Mouse (Mus musculus): ENCODE data around the gene Arhgap22. TPM values are rescaled to one million over a fixed set of nuclear protein-coding genes. Genes with fewer than 3 reads are reported as not detected.

The Arhgap22 gene
- polyA plus RNA-seq, 1 experiment from 2014 or later: 4.9 TPM

GRCm38 (mm10) chr14:33364061-33364460 lies 150.2 kb downstream of the Arhgap22 start:
- Histone ChIP-seq H3K4me3 (no peak overlapping the region), H3K36me3 (replicated peaks) (no peaks in the 10 kb centered on the region), H3K4me1 (peaks cover 33% of the 10 kb centered on the region), H3K27me3 (replicated peaks; ENCODE audit: low read depth, poor library complexity, severe bottlenecking) (peaks cover 3% of the 10 kb centered on the region; the same call in 1 of the 2 replicates), H3K27ac (replicated peaks) (no peak overlapping the region), H3K9me3 (no peaks in the 10 kb centered on the region)
- no peak for DNase-seq (ENCODE audit: low spot score)
- WGBS: 86% methylated on average over 2 of the region's 2 CpGs

DNA sequence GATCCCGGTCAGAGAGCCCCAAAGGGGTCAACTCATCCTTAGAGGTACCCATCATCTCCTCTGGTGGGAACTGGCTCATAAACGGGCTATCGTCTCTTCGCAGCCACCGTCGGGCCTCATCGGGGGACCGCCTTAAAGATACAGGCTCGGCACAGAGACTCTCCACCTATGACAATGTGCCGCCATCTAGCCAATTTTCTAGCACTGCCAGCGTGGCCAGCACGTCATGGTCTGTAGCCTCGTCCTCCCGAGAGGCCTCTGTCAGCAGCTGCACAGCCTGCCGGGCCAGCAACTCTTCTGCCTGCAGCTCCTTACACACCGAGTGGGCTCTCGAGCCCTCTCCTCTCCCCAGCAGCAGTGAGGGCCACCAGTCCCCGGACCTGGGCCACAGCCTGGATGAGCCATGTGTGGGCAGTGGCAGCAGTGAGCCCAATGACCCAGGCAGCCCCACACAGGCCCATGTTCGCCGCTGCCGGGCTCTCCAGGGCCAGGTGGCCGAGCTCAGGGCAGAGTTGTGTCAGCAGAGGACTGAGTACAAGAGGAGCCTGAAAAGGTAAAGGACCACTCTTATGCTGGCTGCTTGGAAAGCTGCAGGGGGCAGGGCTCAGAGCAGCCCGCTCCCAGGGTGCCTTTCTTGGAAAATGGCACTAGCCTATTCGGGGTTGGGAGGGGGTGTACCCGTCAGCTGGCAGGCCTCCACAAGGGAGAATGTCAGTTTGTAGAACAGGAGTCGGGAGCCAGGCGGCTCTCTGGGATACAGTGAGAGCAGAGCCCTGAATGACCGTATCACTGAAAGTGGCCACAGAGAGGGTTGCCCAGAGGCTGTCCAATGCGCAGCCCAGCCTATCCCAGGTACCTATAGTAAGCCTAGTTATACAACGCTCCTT lies 153.3 kb downstream of the Arhgap22 start:
- DNase-seq (ENCODE audit: low spot score): peak; percentile 7
- WGBS: 83% methylated on average over 30 of the region's 30 CpGs
- no peaks in the 10 kb centered on the region for H3K9me3 ChIP-seq
- H3K36me3 ChIP-seq (replicated peaks): no peaks in the 10 kb centered on the region
- peaks cover 38% of the 10 kb centered on the region for H3K4me1 ChIP-seq
- H3K27ac ChIP-seq (replicated peaks): 0 out of 2 replicates have a peak overlapping the region, but pooled peaks have one; percentile 27
- peaks cover 1% of the 10 kb centered on the region; the same call in 1 of the 2 replicates for H3K27me3 ChIP-seq (replicated peaks; ENCODE audit: low read depth, poor library complexity, severe bottlenecking)
- H3K4me3 ChIP-seq: no peak overlapping the region

DNA sequence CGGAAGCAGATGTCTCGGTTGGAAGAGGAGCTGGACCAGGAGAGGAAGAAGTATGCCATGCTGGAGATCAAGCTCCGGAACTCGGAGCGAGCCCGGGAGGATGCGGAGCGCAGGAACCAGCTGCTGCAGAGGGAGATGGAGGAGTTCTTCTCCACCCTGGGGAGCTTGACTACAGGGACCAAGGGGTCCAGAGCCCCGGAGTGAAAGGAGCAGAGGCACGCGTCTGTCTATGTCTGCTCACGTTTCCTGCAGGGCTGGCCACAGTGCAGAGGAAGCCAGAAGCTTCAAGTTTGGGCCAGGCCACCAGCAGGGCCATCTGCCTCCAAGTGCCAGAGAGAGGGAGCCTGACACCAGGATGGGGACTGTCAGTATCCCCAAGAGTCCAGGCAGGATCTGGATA lies 155.5 kb downstream of the Arhgap22 start:
- Histone ChIP-seq H3K4me3 (no peak overlapping the region), H3K9me3 (no peaks in the 10 kb centered on the region), H3K27me3 (replicated peaks; ENCODE audit: low read depth, poor library complexity, severe bottlenecking) (no peaks in the 10 kb centered on the region), H3K27ac (replicated peaks) (no peak overlapping the region), H3K4me1 (peaks cover 24% of the 10 kb centered on the region), H3K36me3 (replicated peaks) (no peaks in the 10 kb centered on the region)
- WGBS: 80% methylated on average over 12 of the region's 12 CpGs
- DNase-seq (ENCODE audit: low spot score): no peak

DNA sequence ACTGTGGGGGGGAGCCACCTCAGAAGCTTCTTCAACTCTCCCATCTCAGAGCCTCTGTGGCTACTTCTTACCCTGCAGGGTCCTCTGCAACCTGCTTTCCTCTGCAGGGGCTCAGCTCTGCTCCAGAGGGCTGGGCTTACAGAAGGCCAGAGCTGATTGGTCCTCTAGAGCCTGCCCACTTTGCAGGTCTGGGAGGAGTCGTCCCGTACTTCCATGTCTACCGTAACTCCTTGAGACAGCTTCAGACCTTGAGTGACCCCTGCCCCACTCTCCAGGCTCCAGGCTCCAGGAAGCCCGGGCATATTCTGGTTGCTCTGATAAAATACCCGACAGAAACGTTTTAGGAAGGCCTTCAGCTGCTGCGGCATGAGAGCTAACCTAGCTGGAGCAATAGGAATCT lies 156.2 kb downstream of the Arhgap22 start:
- H3K4me1 ChIP-seq: peaks cover 24% of the 10 kb centered on the region
- WGBS: 16% methylated on average over 7 of the region's 7 CpGs
- H3K4me3 ChIP-seq: peak overlapping the region; percentile 31; the same call in 1 of the 2 replicates
- H3K36me3 ChIP-seq (replicated peaks): no peaks in the 10 kb centered on the region
- DNase-seq (ENCODE audit: low spot score): peak; percentile 54
- H3K27me3 ChIP-seq (replicated peaks; ENCODE audit: low read depth, poor library complexity, severe bottlenecking): no peaks in the 10 kb centered on the region
- H3K27ac ChIP-seq (replicated peaks): no peak overlapping the region
- no peaks in the 10 kb centered on the region for H3K9me3 ChIP-seq

DNA sequence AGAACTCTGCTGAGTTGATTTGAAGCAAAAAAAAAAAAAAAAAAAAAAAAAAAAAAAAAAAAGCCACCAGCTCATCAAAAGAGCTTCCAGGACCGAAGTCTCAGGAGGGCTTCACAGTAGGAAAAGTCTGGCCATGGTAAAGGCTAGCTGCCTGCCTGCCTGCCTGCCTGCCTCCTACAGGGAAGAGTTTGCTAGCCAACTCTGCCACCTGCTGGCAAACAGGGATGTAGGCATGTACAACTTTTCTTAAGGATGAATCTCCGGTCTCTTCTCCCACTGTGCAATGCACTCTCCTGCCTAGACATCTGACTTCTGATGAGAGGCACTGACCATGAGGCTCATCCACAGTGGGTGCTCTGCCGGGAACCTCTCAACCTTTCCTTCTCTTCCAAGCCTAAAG lies 157.4 kb downstream of the Arhgap22 start:
- no peaks in the 10 kb centered on the region for H3K9me3 ChIP-seq
- H3K4me3 ChIP-seq: no peak overlapping the region
- H3K27ac ChIP-seq (replicated peaks): no peak overlapping the region
- no peaks in the 10 kb centered on the region for H3K36me3 ChIP-seq (replicated peaks)
- peak; percentile 81 for DNase-seq (ENCODE audit: low spot score)
- H3K27me3 ChIP-seq (replicated peaks; ENCODE audit: low read depth, poor library complexity, severe bottlenecking): no peaks in the 10 kb centered on the region
- 19% methylated on average over 3 of the region's 3 CpGs for WGBS
- peaks cover 24% of the 10 kb centered on the region for H3K4me1 ChIP-seq

DNA sequence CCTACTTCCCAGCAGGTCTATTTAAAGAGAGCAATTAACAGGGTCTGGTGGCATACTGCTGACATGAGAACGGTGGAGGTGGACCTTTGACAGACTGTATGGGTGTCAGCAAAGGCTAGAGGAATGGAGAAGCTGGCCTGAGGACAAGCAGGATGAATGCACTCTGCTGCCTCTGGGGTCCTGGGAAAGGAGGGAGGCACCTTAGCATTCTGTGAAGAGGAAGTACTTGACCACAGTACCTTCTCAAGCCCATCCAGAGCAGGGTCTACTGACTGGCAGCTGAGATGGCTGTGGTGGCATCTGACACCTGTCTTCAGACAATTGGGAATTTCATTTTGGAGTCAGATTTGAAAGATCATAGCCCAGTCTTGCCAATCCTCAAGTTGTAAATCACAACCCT lies 159.4 kb downstream of the Arhgap22 start:
- Histone ChIP-seq H3K36me3 (replicated peaks) (peaks cover 8% of the 10 kb centered on the region), H3K9me3 (no peaks in the 10 kb centered on the region), H3K27me3 (replicated peaks; ENCODE audit: low read depth, poor library complexity, severe bottlenecking) (no peaks in the 10 kb centered on the region), H3K27ac (replicated peaks) (no peak overlapping the region), H3K4me3 (no peak overlapping the region), H3K4me1 (peaks cover 20% of the 10 kb centered on the region)
- DNase-seq (ENCODE audit: low spot score): no peak
- 63% methylated on average over 1 of the region's 1 CpGs for WGBS

GRCm38 (mm10) chr14:33374089-33374488 lies 160.3 kb downstream of the Arhgap22 start:
- DNase-seq (ENCODE audit: low spot score): no peak
- Histone ChIP-seq H3K27me3 (replicated peaks; ENCODE audit: low read depth, poor library complexity, severe bottlenecking) (no peaks in the 10 kb centered on the region), H3K4me1 (peaks cover 20% of the 10 kb centered on the region), H3K9me3 (no peaks in the 10 kb centered on the region), H3K27ac (replicated peaks) (no peak overlapping the region), H3K36me3 (replicated peaks) (peaks cover 14% of the 10 kb centered on the region), H3K4me3 (no peak overlapping the region)
- 83% methylated on average over 1 of the region's 1 CpGs for WGBS

GRCm38 (mm10) chr14:33377211-33377610 lies 163.4 kb downstream of the Arhgap22 start:
- H3K27me3 ChIP-seq (replicated peaks; ENCODE audit: low read depth, poor library complexity, severe bottlenecking): no peaks in the 10 kb centered on the region
- H3K9me3 ChIP-seq: no peaks in the 10 kb centered on the region
- no peak for DNase-seq (ENCODE audit: low spot score)
- no peaks in the 10 kb centered on the region for H3K4me1 ChIP-seq
- 89% methylated on average over 3 of the region's 3 CpGs for WGBS
- H3K27ac ChIP-seq (replicated peaks): no peak overlapping the region
- no peak overlapping the region for H3K4me3 ChIP-seq
- peaks cover 38% of the 10 kb centered on the region for H3K36me3 ChIP-seq (replicated peaks)

DNA sequence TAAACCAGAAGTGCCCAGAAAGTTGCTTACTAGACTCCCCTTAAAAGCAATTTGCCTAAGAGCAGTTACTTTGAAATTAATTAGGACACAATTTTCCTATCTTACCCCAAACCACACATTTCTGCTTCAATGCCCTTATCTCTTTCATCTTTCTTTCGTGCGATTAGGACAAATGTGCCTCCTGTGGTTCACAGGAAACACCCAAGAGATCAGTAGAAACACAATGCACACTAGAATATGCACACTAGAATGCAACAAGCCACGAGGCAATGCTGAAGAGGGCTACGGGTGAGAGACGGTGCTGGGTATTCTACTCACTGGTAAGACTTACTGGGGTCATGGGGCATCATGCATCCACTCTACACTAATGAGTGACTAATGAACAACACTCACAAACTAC lies 164.9 kb downstream of the Arhgap22 start:
- no peaks in the 10 kb centered on the region for H3K4me1 ChIP-seq
- WGBS: 86% methylated on average over 5 of the region's 5 CpGs
- H3K4me3 ChIP-seq: no peak overlapping the region
- H3K9me3 ChIP-seq: no peaks in the 10 kb centered on the region
- no peak overlapping the region for H3K27ac ChIP-seq (replicated peaks)
- DNase-seq (ENCODE audit: low spot score): no peak
- H3K36me3 ChIP-seq (replicated peaks): peaks cover 54% of the 10 kb centered on the region
- no peaks in the 10 kb centered on the region for H3K27me3 ChIP-seq (replicated peaks; ENCODE audit: low read depth, poor library complexity, severe bottlenecking)

- Histone ChIP-seq H3K4me3 (no peak overlapping the region), H3K36me3 (replicated peaks) (peaks cover 75% of the 10 kb centered on the region), H3K27me3 (replicated peaks; ENCODE audit: low read depth, poor library complexity, severe bottlenecking) (no peaks in the 10 kb centered on the region), H3K4me1 (no peaks in the 10 kb centered on the region), H3K9me3 (no peaks in the 10 kb centered on the region), H3K27ac (replicated peaks) (no peak overlapping the region)
- 89% methylated on average over 6 of the region's 6 CpGs for WGBS
- DNase-seq (ENCODE audit: low spot score): no peak
Measured at GRCm38 (mm10) chr14:33380830-33381457, 167.1 kb downstream of the Arhgap22 start.

GRCm38 (mm10) chr14:33398065-33398860 lies 184.4 kb downstream of the Arhgap22 start:
- Histone ChIP-seq H3K36me3 (replicated peaks) (peaks cover 29% of the 10 kb centered on the region), H3K9me3 (no peaks in the 10 kb centered on the region), H3K27ac (replicated peaks) (no peak overlapping the region), H3K4me1 (no peaks in the 10 kb centered on the region), H3K27me3 (replicated peaks; ENCODE audit: low read depth, poor library complexity, severe bottlenecking) (no peaks in the 10 kb centered on the region), H3K4me3 (no peak overlapping the region)
- DNase-seq (ENCODE audit: low spot score): no peak
- whole genome bisulfite sequencing: 87% methylated on average over 5 of the region's 5 CpGs

DNA sequence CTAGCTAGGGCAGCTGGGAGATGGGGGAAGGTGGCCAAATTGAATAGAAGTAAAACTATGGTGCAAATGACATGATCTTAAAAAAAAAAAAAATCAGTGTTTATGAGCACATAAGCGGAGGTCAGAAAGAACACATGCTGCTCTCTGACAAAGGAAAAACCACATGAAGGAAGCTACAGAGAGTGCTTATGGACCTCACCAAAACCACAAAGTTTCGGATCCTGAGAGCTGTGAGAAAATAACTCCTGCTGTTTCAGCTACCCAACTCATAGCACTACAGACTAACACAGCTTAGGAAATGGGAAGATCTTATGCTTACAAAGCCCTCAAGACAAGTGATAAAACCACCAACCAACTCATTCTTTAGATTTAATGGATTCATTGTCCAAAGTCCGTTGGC lies 186.2 kb downstream of the Arhgap22 start:
- H3K9me3 ChIP-seq: no peaks in the 10 kb centered on the region
- H3K4me1 ChIP-seq: no peaks in the 10 kb centered on the region
- H3K4me3 ChIP-seq: no peak overlapping the region
- H3K27ac ChIP-seq (replicated peaks): no peak overlapping the region
- no peaks in the 10 kb centered on the region for H3K27me3 ChIP-seq (replicated peaks; ENCODE audit: low read depth, poor library complexity, severe bottlenecking)
- peaks cover 29% of the 10 kb centered on the region for H3K36me3 ChIP-seq (replicated peaks)
- 88% methylated on average over 3 of the region's 3 CpGs for WGBS
- DNase-seq (ENCODE audit: low spot score): no peak

All from embryonic facial prominence, embryonic 10.5 days (tissue).